Mouse (Mus musculus) G1E (cell line): ENCODE results near the gene Cdca4.

Source experiments
- CTCF ChIP-seq: IDR thresholded peaks from 2 replicates; pipeline ENCODE4 v1.5.1; 2012; ENCODE audit warnings: low read depth, low read length, inconsistent platforms, mixed read lengths
- GATA1 ChIP-seq: IDR thresholded peaks from 2 replicates; pipeline ENCODE4 v1.6.1; 2012; ENCODE audit warnings: borderline replicate concordance, low read length, inconsistent platforms, mixed read lengths
- POLR2AphosphoS5 ChIP-seq: IDR thresholded peaks from 2 replicates; pipeline ENCODE4 v1.6.1; 2012; ENCODE audit warnings: low read depth, low read length, inconsistent platforms; ENCODE audit not compliant: insufficient replicate concordance

DNA sequence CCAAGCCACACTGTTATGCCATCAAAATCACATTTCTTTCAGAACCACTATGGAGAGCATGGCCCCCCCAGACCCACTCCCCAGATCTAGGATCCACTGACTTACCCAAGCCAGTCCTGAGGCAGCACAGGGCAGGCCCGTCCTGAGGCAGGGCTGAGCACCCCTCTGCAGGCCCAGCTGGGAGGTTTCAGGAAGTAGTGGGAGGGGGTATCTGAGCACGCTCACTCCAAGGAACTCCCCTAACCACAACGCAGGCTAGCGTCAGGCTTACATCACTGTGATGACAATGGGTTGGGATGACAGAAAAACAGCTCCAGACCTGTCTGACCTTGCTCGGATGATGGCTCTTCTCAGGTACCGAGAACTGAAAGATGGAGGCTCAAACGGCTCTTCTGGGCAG lies 31.5 kb upstream of the Cdca4 start:
- no peak for TF ChIP-seq GATA1
- TF ChIP-seq CTCF: no peak
- TF ChIP-seq POLR2AphosphoS5: no peak
